Mouse (Mus musculus): ENCODE results near the gene Zgrf1. TPM values are rescaled to one million over a fixed set of nuclear protein-coding genes. Genes with fewer than 3 reads are reported as not detected.

The Zgrf1 gene
- 5.9 and 6.3 TPM in 2 replicates for polyA plus RNA-seq (2015; fragmentation: Nextera tagmentation; extraction: Ambion mirVana)

GRCm38 (mm10) chr3:127552973-127553719 is at the start of gene Zgrf1, which contains the start of gene Larp7:
TSS of gene Zgrf1 (plus strand) at chr3:127553489.
TSS of gene Larp7 (minus strand) at chr3:127553349.
- Histone ChIP-seq H3K36me3 (ENCODE audit: control insufficient read depth, insufficient read depth, low read length) (no peaks in the 10 kb centered on the region), H3K9me3 (replicated peaks; ENCODE audit: control insufficient read depth, low read length) (no peaks in the 10 kb centered on the region), H3K9ac (ENCODE audit: low read length) (peak within 1 kb of the TSS; percentile 90), H3K27me3 (ENCODE audit: control insufficient read depth, insufficient read depth, low read length) (no peaks in the 10 kb centered on the region), H3K4me1 (ENCODE audit: control insufficient read depth, insufficient read depth, low read length) (peaks cover 8% of the 10 kb centered on the region), H3K4me3 (replicated peaks; ENCODE audit: low read length) (peak within 1 kb of the TSS; percentile 94), H3K27ac (ENCODE audit: low read length) (peak within 1 kb of the TSS; percentile 96), H3K4me2 (ENCODE audit: low read depth, low read length) (peak within 1 kb of the TSS; percentile 72)
- under 1% methylated on average over 73 of the region's 73 CpGs for WGBS
- peak; percentile 99 for ATAC-seq (ENCODE audit: insufficient read depth, low FRiP score)

GRCm38 (mm10) chr3:127507878-127508783 is 45.2 kb upstream of the Zgrf1 start:
- Histone ChIP-seq H3K27ac (ENCODE audit: low read length) (no peak overlapping the region), H3K4me2 (ENCODE audit: low read depth, low read length) (no peak overlapping the region), H3K9ac (ENCODE audit: low read length) (no peak overlapping the region), H3K4me3 (replicated peaks; ENCODE audit: low read length) (no peak overlapping the region), H3K9me3 (replicated peaks; ENCODE audit: control insufficient read depth, low read length) (no peaks in the 10 kb centered on the region), H3K36me3 (ENCODE audit: control insufficient read depth, insufficient read depth, low read length) (no peaks in the 10 kb centered on the region), H3K4me1 (ENCODE audit: control insufficient read depth, insufficient read depth, low read length) (no peaks in the 10 kb centered on the region), H3K27me3 (ENCODE audit: control insufficient read depth, insufficient read depth, low read length) (no peaks in the 10 kb centered on the region)
- no peak for ATAC-seq (ENCODE audit: insufficient read depth, low FRiP score)
- 72% methylated on average over 15 of the region's 15 CpGs for WGBS

- no peak overlapping the region for H3K27ac ChIP-seq (ENCODE audit: low read length)
- 81% methylated on average over 12 of the region's 12 CpGs for WGBS
- no peaks in the 10 kb centered on the region for H3K36me3 ChIP-seq (ENCODE audit: control insufficient read depth, insufficient read depth, low read length)
Observed at GRCm38 (mm10) chr3:127511786-127512746, 41.2 kb upstream of the Zgrf1 start.

GRCm38 (mm10) chr3:127512794-127513335 is 40.4 kb upstream of the Zgrf1 start:
- Histone ChIP-seq H3K9me3 (replicated peaks; ENCODE audit: control insufficient read depth, low read length) (no peaks in the 10 kb centered on the region), H3K4me1 (ENCODE audit: control insufficient read depth, insufficient read depth, low read length) (no peaks in the 10 kb centered on the region), H3K9ac (ENCODE audit: low read length) (no peak overlapping the region), H3K36me3 (ENCODE audit: control insufficient read depth, insufficient read depth, low read length) (no peaks in the 10 kb centered on the region), H3K27ac (ENCODE audit: low read length) (no peak overlapping the region), H3K4me2 (ENCODE audit: low read depth, low read length) (no peak overlapping the region), H3K4me3 (replicated peaks; ENCODE audit: low read length) (no peak overlapping the region), H3K27me3 (ENCODE audit: control insufficient read depth, insufficient read depth, low read length) (no peaks in the 10 kb centered on the region)
- no peak for ATAC-seq (ENCODE audit: insufficient read depth, low FRiP score)
- 72% methylated on average over 15 of the region's 15 CpGs for WGBS

More at GRCm38 (mm10) chr3:127511786-127512746, 41.2 kb upstream of the Zgrf1 start:
- ATAC-seq (ENCODE audit: insufficient read depth, low FRiP score), result no peak
- no peak overlapping the region for H3K9ac ChIP-seq (ENCODE audit: low read length)
- no peaks in the 10 kb centered on the region for H3K9me3 ChIP-seq (replicated peaks; ENCODE audit: control insufficient read depth, low read length)
- no peaks in the 10 kb centered on the region for H3K4me1 ChIP-seq (ENCODE audit: control insufficient read depth, insufficient read depth, low read length)
- no peak overlapping the region for H3K4me2 ChIP-seq (ENCODE audit: low read depth, low read length)
- no peaks in the 10 kb centered on the region for H3K27me3 ChIP-seq (ENCODE audit: control insufficient read depth, insufficient read depth, low read length)
- H3K4me3 ChIP-seq (replicated peaks; ENCODE audit: low read length), result no peak overlapping the region

GRCm38 (mm10) chr3:127513699-127514098 is 39.6 kb upstream of the Zgrf1 start:
- Histone ChIP-seq H3K9me3 (replicated peaks; ENCODE audit: control insufficient read depth, low read length) (no peaks in the 10 kb centered on the region), H3K4me3 (replicated peaks; ENCODE audit: low read length) (no peak overlapping the region), H3K4me2 (ENCODE audit: low read depth, low read length) (no peak overlapping the region), H3K9ac (ENCODE audit: low read length) (no peak overlapping the region), H3K27me3 (ENCODE audit: control insufficient read depth, insufficient read depth, low read length) (no peaks in the 10 kb centered on the region), H3K27ac (ENCODE audit: low read length) (no peak overlapping the region), H3K4me1 (ENCODE audit: control insufficient read depth, insufficient read depth, low read length) (no peaks in the 10 kb centered on the region), H3K36me3 (ENCODE audit: control insufficient read depth, insufficient read depth, low read length) (no peaks in the 10 kb centered on the region)
- no peak for ATAC-seq (ENCODE audit: insufficient read depth, low FRiP score)
- WGBS, result 80% methylated on average over 2 of the region's 2 CpGs

GRCm38 (mm10) chr3:127515251-127515650 is 38.0 kb upstream of the Zgrf1 start:
- no peaks in the 10 kb centered on the region for H3K36me3 ChIP-seq (ENCODE audit: control insufficient read depth, insufficient read depth, low read length)
- no peak overlapping the region for H3K9ac ChIP-seq (ENCODE audit: low read length)
- H3K4me2 ChIP-seq (ENCODE audit: low read depth, low read length), result no peak overlapping the region
- no peaks in the 10 kb centered on the region for H3K27me3 ChIP-seq (ENCODE audit: control insufficient read depth, insufficient read depth, low read length)
- no peaks in the 10 kb centered on the region for H3K9me3 ChIP-seq (replicated peaks; ENCODE audit: control insufficient read depth, low read length)
- 83% methylated on average over 1 of the region's 1 CpGs for WGBS
- no peak for ATAC-seq (ENCODE audit: insufficient read depth, low FRiP score)
- no peak overlapping the region for H3K4me3 ChIP-seq (replicated peaks; ENCODE audit: low read length)
- H3K27ac ChIP-seq (ENCODE audit: low read length), result no peak overlapping the region
- no peaks in the 10 kb centered on the region for H3K4me1 ChIP-seq (ENCODE audit: control insufficient read depth, insufficient read depth, low read length)

GRCm38 (mm10) chr3:127520300-127520699 is 33.0 kb upstream of the Zgrf1 start:
- Histone ChIP-seq H3K9me3 (replicated peaks; ENCODE audit: control insufficient read depth, low read length) (no peaks in the 10 kb centered on the region), H3K27me3 (ENCODE audit: control insufficient read depth, insufficient read depth, low read length) (no peaks in the 10 kb centered on the region), H3K27ac (ENCODE audit: low read length) (no peak overlapping the region), H3K9ac (ENCODE audit: low read length) (no peak overlapping the region), H3K4me3 (replicated peaks; ENCODE audit: low read length) (no peak overlapping the region), H3K4me2 (ENCODE audit: low read depth, low read length) (no peak overlapping the region), H3K36me3 (ENCODE audit: control insufficient read depth, insufficient read depth, low read length) (no peaks in the 10 kb centered on the region), H3K4me1 (ENCODE audit: control insufficient read depth, insufficient read depth, low read length) (no peaks in the 10 kb centered on the region)
- ATAC-seq (ENCODE audit: insufficient read depth, low FRiP score), result no peak
- 73% methylated on average over 6 of the region's 6 CpGs for WGBS

- H3K36me3 ChIP-seq (ENCODE audit: control insufficient read depth, insufficient read depth, low read length), result no peaks in the 10 kb centered on the region
- 48% methylated on average over 10 of the region's 10 CpGs for WGBS
- no peak overlapping the region for H3K4me2 ChIP-seq (ENCODE audit: low read depth, low read length)
- no peak overlapping the region for H3K4me3 ChIP-seq (replicated peaks; ENCODE audit: low read length)
- H3K4me1 ChIP-seq (ENCODE audit: control insufficient read depth, insufficient read depth, low read length), result no peaks in the 10 kb centered on the region
- H3K27me3 ChIP-seq (ENCODE audit: control insufficient read depth, insufficient read depth, low read length), result no peaks in the 10 kb centered on the region
- H3K9ac ChIP-seq (ENCODE audit: low read length), result no peak overlapping the region
- no peak overlapping the region; the same call in 1 of the 2 replicates for H3K27ac ChIP-seq (ENCODE audit: low read length)
- ATAC-seq (ENCODE audit: insufficient read depth, low FRiP score), result no peak
- H3K9me3 ChIP-seq (replicated peaks; ENCODE audit: control insufficient read depth, low read length), result no peaks in the 10 kb centered on the region
Observed at GRCm38 (mm10) chr3:127521156-127521555, 32.1 kb upstream of the Zgrf1 start.
